Mouse (Mus musculus) lung, adult 2 months (tissue): ENCODE measurements around the gene Parp1.

Experiments used
- CTCF ChIP-seq: fragments of 200-500 bp; IDR thresholded peaks from 2 replicates; pipeline ENCODE4 v1.5.1; 2011; ENCODE audit warnings: mild to moderate bottlenecking, low read length, control low read depth; ENCODE audit not compliant: insufficient read depth
- POLR2A ChIP-seq: fragments of 200-500 bp; IDR thresholded peaks from 2 replicates; pipeline ENCODE4 v1.6.1; 2011; ENCODE audit warnings: low read depth, mild to moderate bottlenecking, control low read depth, low read length, borderline replicate concordance; ENCODE audit errors: extremely low read depth

DNA sequence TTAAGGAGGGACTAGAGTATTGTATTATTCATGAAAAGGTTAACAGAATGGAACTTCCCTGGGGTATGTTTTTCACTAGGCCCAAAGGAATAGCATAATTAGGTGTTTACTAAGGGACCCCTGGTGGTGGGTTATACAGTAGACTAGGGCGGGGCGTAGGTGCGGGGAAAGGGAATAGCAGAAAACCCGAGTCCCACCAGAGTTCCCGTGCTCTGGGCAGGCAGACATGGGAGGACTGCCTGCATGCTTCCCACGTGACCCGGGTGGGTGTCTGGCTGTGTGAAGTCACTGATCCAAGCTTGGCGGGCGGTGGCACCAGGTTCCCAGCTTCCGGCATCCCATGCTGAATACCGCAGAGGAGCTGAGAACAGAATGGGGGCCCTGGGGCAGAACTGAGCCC is 36.1 kb upstream of the Parp1 start:
- TF ChIP-seq POLR2A = no peak
- TF ChIP-seq CTCF = no peak
